Mouse (Mus musculus) Patski (cell line): ENCODE results near the gene Rpl12. TPM values are rescaled to one million over a fixed set of nuclear protein-coding genes. Genes with fewer than 3 reads are reported as not detected.

Experiments
- ATAC-seq: fragments of 100-300 bp; one replicate; pipeline ENCODE4 v1.8.0; 2021
- CTCF ChIA-PET: fragments of 350-600 bp; sonication (Branson Sonifier 250); formaldehyde crosslinking; loops from one replicate; lab custom pipeline; 2022; ENCODE audit warnings: inconsistent platforms; lab: Charles Lee
- POLR2A ChIA-PET: fragments of 350-600 bp; sonication (Branson Sonifier 250); formaldehyde crosslinking; loops from one replicate; lab custom pipeline; 2022; ENCODE audit warnings: antibody characterized with exemption, inconsistent platforms; lab: Charles Lee
- DNase-seq: peaks from one replicate; pipeline ENCODE4 v3.0.0-alpha.2; 2011; ENCODE audit warnings: low read depth, low spot score
- H3K27me3 ChIP-seq: fragments of 371-371 bp; one replicate; pipeline ENCODE4 v1.5.1; 2021
- CTCF ChIP-seq: fragments of 100-300 bp; IDR thresholded peaks from one replicate; pipeline ENCODE4 v1.5.1; 2021
- in situ Hi-C: fragments of 300-500 bp; cut with MboI; formaldehyde crosslinking; loops from 3 replicates; pipeline ENCODE4 v1.11.1; 2018; ENCODE audit warnings: low pct_unique_long_range_greater_than_20kb, mixed read lengths
- polyA plus RNA-seq: library from polyadenylated mRNA; unstranded; gene quantifications from one replicate; pipeline ENCODE4 v1.2.3, GENCODE M21; 2021

Rpl12 gene
- polyA plus RNA-seq = 52.5 TPM

- no peak for DNase-seq
- in situ Hi-C loops = no loop called here
- no peaks in the 10 kb centered on the region for H3K27me3 ChIP-seq
- ATAC-seq = peak; percentile 76
- no peak for TF ChIP-seq CTCF
- ChIA-PET POLR2A (interaction anchor here (0.6 to 0.9 kb wide), 3 partner anchors 10 to 157 kb away, joined by 3 to 4 read pairs (median 3); no protein-coding TSS in a partner anchor), CTCF (interaction anchor here (1.6 kb wide), 1 partner anchor 94 kb away, joined by 3 read pairs; no protein-coding TSS in a partner anchor)
Measured at GRCm38 (mm10) chr2:32961192-32961995, at the start of gene Rpl12, which contains the start of gene Lrsam1. Gene Rpl12 (plus strand): TSS chr2:32961559. Gene Lrsam1 (minus strand): TSS chr2:32961614.

GRCm38 (mm10) chr2:32911639-32912182 is 49.6 kb upstream of the Rpl12 start:
- ATAC-seq = no peak

GRCm38 (mm10) chr2:32912210-32912804 is 49.1 kb upstream of the Rpl12 start:
- H3K27me3 ChIP-seq = no peaks in the 10 kb centered on the region
- TF ChIP-seq CTCF = no peak
- POLR2A ChIA-PET = interaction anchor here (0.7 to 2.2 kb wide), 5 partner anchors 15 to 198 kb away, joined by 3 to 6 read pairs (median 4); no protein-coding TSS in a partner anchor
- ATAC-seq = no peak
- CTCF ChIA-PET = interaction anchor here (0.7 to 3.6 kb wide), 13 partner anchors 10 to 47 kb away, joined by 3 to 21 read pairs (median 5); partner anchors contain the start of gene Fam129b
- in situ Hi-C loops = loop anchor here (5.0 kb wide), 1 partner anchor 45 kb away; no protein-coding TSS in a partner anchor
- DNase-seq = no peak

More at GRCm38 (mm10) chr2:32911639-32912182, 49.6 kb upstream of the Rpl12 start:
- ChIA-PET POLR2A (interaction anchor here (0.9 to 2.2 kb wide), 3 partner anchors 14 to 32 kb away, joined by 3 to 5 read pairs (median 4); no protein-coding TSS in a partner anchor), CTCF (interaction anchor here (0.8 to 3.6 kb wide), 8 partner anchors 10 to 47 kb away, joined by 3 to 21 read pairs (median 6); no protein-coding TSS in a partner anchor)
- no peak for DNase-seq
- no peaks in the 10 kb centered on the region for H3K27me3 ChIP-seq
- TF ChIP-seq CTCF = no peak
- in situ Hi-C loops = loop anchor here (5.0 kb wide), 1 partner anchor 44 kb away; no protein-coding TSS in a partner anchor

- DNase-seq = no peak
- in situ Hi-C loops = loop anchor here (5.0 kb wide), 1 partner anchor 47 kb away; no protein-coding TSS in a partner anchor
- no peak for TF ChIP-seq CTCF
- peak; percentile 17 for ATAC-seq
- POLR2A ChIA-PET = interaction anchor here (0.9 to 1.4 kb wide), 2 partner anchors 14 to 17 kb away, joined by 3 read pairs; no protein-coding TSS in a partner anchor
- CTCF ChIA-PET = interaction anchor here (1.1 to 2.8 kb wide), 3 partner anchors 14 to 55 kb away, joined by 3 to 18 read pairs (median 8); no protein-coding TSS in a partner anchor
- H3K27me3 ChIP-seq = no peaks in the 10 kb centered on the region
Measured at GRCm38 (mm10) chr2:32914362-32914761, 47.0 kb upstream of the Rpl12 start.

GRCm38 (mm10) chr2:32914896-32915295 is 46.5 kb upstream of the Rpl12 start:
- ChIA-PET CTCF (interaction anchor here (0.6 to 2.8 kb wide), 3 partner anchors 13 to 56 kb away, joined by 3 to 18 read pairs (median 8); no protein-coding TSS in a partner anchor), POLR2A (interaction anchor here (0.9 to 1.4 kb wide), 2 partner anchors 13 to 18 kb away, joined by 3 read pairs; no protein-coding TSS in a partner anchor)
- ATAC-seq = peak; percentile 52

GRCm38 (mm10) chr2:32917526-32917925 is 43.8 kb upstream of the Rpl12 start:
- peak; percentile 59 for ATAC-seq
- no peak for TF ChIP-seq CTCF
- CTCF ChIA-PET = interaction anchor here (4.0 kb wide), 1 partner anchor 10 kb away, joined by 17 read pairs; no protein-coding TSS in a partner anchor
- in situ Hi-C loops = no loop called here
- DNase-seq = peak; percentile 77
- no peaks in the 10 kb centered on the region for H3K27me3 ChIP-seq
- POLR2A ChIA-PET = no interaction called here

More at GRCm38 (mm10) chr2:32914896-32915295, 46.5 kb upstream of the Rpl12 start:
- DNase-seq = peak; percentile 74
- TF ChIP-seq CTCF = no peak
- in situ Hi-C loops = loop anchor here (5.0 kb wide), 1 partner anchor 48 kb away; no protein-coding TSS in a partner anchor
- no peaks in the 10 kb centered on the region for H3K27me3 ChIP-seq

GRCm38 (mm10) chr2:32918391-32918790 is 43.0 kb upstream of the Rpl12 start:
- TF ChIP-seq CTCF = no peak
- POLR2A ChIA-PET = no interaction called here
- CTCF ChIA-PET = interaction anchor here (4.0 kb wide), 1 partner anchor 9 kb away, joined by 17 read pairs; no protein-coding TSS in a partner anchor
- DNase-seq = no peak
- no peaks in the 10 kb centered on the region for H3K27me3 ChIP-seq
- no peak for ATAC-seq
- in situ Hi-C loops = no loop called here

- ChIA-PET CTCF (no interaction called here), POLR2A (no interaction called here)
- no peaks in the 10 kb centered on the region for H3K27me3 ChIP-seq
- DNase-seq = no peak
- in situ Hi-C loops = no loop called here
- no peak for ATAC-seq
- TF ChIP-seq CTCF = no peak
Measured at GRCm38 (mm10) chr2:32921235-32921634, 40.1 kb upstream of the Rpl12 start.

GRCm38 (mm10) chr2:32921801-32922380 is 39.5 kb upstream of the Rpl12 start:
- ATAC-seq (no peak), DNase-seq (no peak)
- no peak for TF ChIP-seq CTCF
- no peaks in the 10 kb centered on the region for H3K27me3 ChIP-seq
- CTCF ChIA-PET = interaction anchor here (0.8 to 1.5 kb wide), 2 partner anchors 63 to 166 kb away, joined by 4 to 6 read pairs; no protein-coding TSS in a partner anchor
- POLR2A ChIA-PET = no interaction called here
- in situ Hi-C loops = no loop called here
